Mouse (Mus musculus) midbrain, embryonic 12.5 days (tissue): ENCODE measurements around the gene Scamp4. TPM values are rescaled to one million over a fixed set of nuclear protein-coding genes. Genes with fewer than 3 reads are reported as not detected.
A peak's percentile ranks its signal among the peaks of the same experiment; 100 is the strongest.

ENCODE experiments used
- ATAC-seq: fragments of 200-750 bp; cut with Nextera tagmentation; 2 replicates; pipeline ENCODE4 v1.8.0; 2017; ENCODE audit warnings: low read depth, moderate TSS enrichment, moderate library complexity; ENCODE audit not compliant: low FRiP score
- H3K27ac ChIP-seq: fragments of 300-500 bp; sonication (generic); replicated peaks from 2 replicates; pipeline ENCODE4 v1.5.1; 2016; ENCODE audit warnings: mild to moderate bottlenecking
- H3K27me3 ChIP-seq: fragments of 300-500 bp; sonication (generic); 2 replicates; pipeline ENCODE4 v1.6.1; 2016; ENCODE audit warnings: mild to moderate bottlenecking
- H3K36me3 ChIP-seq: fragments of 300-500 bp; sonication (generic); 2 replicates; pipeline ENCODE4 v1.6.1; 2016
- H3K4me1 ChIP-seq: fragments of 300-500 bp; sonication (generic); 2 replicates; pipeline ENCODE4 v1.6.1; 2016
- H3K4me2 ChIP-seq: fragments of 300-500 bp; sonication (generic); replicated peaks from 2 replicates; pipeline ENCODE4 v1.6.1; 2016; ENCODE audit warnings: mild to moderate bottlenecking, moderate library complexity
- H3K4me3 ChIP-seq: fragments of 300-500 bp; sonication (generic); 2 replicates; pipeline ENCODE4 v1.5.1; 2016; ENCODE audit warnings: mild to moderate bottlenecking
- H3K9ac ChIP-seq: fragments of 300-500 bp; sonication (generic); replicated peaks from 2 replicates; pipeline ENCODE4 v1.6.1; 2016; ENCODE audit warnings: mild to moderate bottlenecking, moderate library complexity
- H3K9me3 ChIP-seq: fragments of 300-500 bp; sonication (generic); 2 replicates; pipeline ENCODE4 v1.6.1; 2016; ENCODE audit warnings: mild to moderate bottlenecking
- WGBS: fragments of 180-500 bp; shearing (Covaris S2); methylation state at CpG from one replicate; pipeline ENCODE4 v1.1.7; 2016; 5-methylcytosine and 5-hydroxymethylcytosine counted together
- polyA plus RNA-seq: library from polyadenylated mRNA; unstranded; fragments of >200 nt; fragmentation: Nextera tagmentation; extraction: Ambion mirVana; gene quantifications from 2 replicates; pipeline ENCODE4 v1.2.1, GENCODE M21; 2016

Gene Scamp4
- polyA plus RNA-seq, 1 experiment from 2014 or later = 68.4 TPM

- H3K27ac ChIP-seq = no peak overlapping the region
- H3K4me2 ChIP-seq = no peak overlapping the region
- H3K9me3 ChIP-seq = no peaks in the 10 kb centered on the region
- 36% methylated on average over 8 of the region's 8 CpGs for WGBS
- ATAC-seq = no peak
- no peak overlapping the region for H3K9ac ChIP-seq
- H3K36me3 ChIP-seq = peaks cover 13% of the 10 kb centered on the region
- no peak overlapping the region for H3K4me3 ChIP-seq
- peaks cover 22% of the 10 kb centered on the region for H3K4me1 ChIP-seq
- H3K27me3 ChIP-seq = no peaks in the 10 kb centered on the region
Measured at GRCm38 (mm10) chr10:80619465-80620244, 17.0 kb downstream of the Scamp4 start.

GRCm38 (mm10) chr10:80620365-80620764 is 17.7 kb downstream of the Scamp4 start:
- Histone ChIP-seq H3K4me2 (no peak overlapping the region), H3K27ac (no peak overlapping the region), H3K27me3 (no peaks in the 10 kb centered on the region), H3K9ac (no peak overlapping the region), H3K9me3 (no peaks in the 10 kb centered on the region), H3K4me3 (no peak overlapping the region), H3K4me1 (peaks cover 25% of the 10 kb centered on the region), H3K36me3 (peaks cover 6% of the 10 kb centered on the region; the same call in 1 of the 2 replicates)
- ATAC-seq = no peak
- WGBS = 85% methylated on average over 9 of the region's 9 CpGs

GRCm38 (mm10) chr10:80620796-80621689 is 18.4 kb downstream of the Scamp4 start:
- peak overlapping the region; percentile 60 for H3K4me2 ChIP-seq
- H3K9ac ChIP-seq = peak overlapping the region; percentile 43
- H3K36me3 ChIP-seq = no peaks in the 10 kb centered on the region
- ATAC-seq = no peak
- H3K27me3 ChIP-seq = no peaks in the 10 kb centered on the region
- H3K27ac ChIP-seq = peak overlapping the region; percentile 94
- peaks cover 25% of the 10 kb centered on the region for H3K4me1 ChIP-seq
- H3K9me3 ChIP-seq = no peaks in the 10 kb centered on the region
- WGBS = 59% methylated on average over 16 of the region's 16 CpGs
- peak overlapping the region; percentile 95 for H3K4me3 ChIP-seq

- Histone ChIP-seq H3K4me1 (peaks cover 25% of the 10 kb centered on the region), H3K27me3 (no peaks in the 10 kb centered on the region), H3K9ac (peak overlapping the region; percentile 43), H3K36me3 (no peaks in the 10 kb centered on the region), H3K4me3 (peak overlapping the region; percentile 95), H3K4me2 (peak overlapping the region; percentile 60), H3K9me3 (no peaks in the 10 kb centered on the region), H3K27ac (peak overlapping the region; percentile 94)
- ATAC-seq = no peak
- WGBS = 4% methylated on average over 9 of the region's 9 CpGs
Measured at GRCm38 (mm10) chr10:80621690-80621939, 18.9 kb downstream of the Scamp4 start.

- Histone ChIP-seq H3K4me3 (peak overlapping the region; percentile 95), H3K4me2 (peak overlapping the region; percentile 98), H3K4me1 (peaks cover 25% of the 10 kb centered on the region), H3K36me3 (no peaks in the 10 kb centered on the region), H3K9ac (peak overlapping the region; percentile 86), H3K27me3 (no peaks in the 10 kb centered on the region), H3K27ac (peak overlapping the region; percentile 94), H3K9me3 (no peaks in the 10 kb centered on the region)
- peak; percentile 96 for ATAC-seq
- WGBS = under 1% methylated on average over 64 of the region's 64 CpGs
Measured at GRCm38 (mm10) chr10:80621940-80622660, 19.4 kb downstream of the Scamp4 start.

GRCm38 (mm10) chr10:80622661-80623456 is 20.2 kb downstream of the Scamp4 start, which contains the start of gene Csnk1g2:
Csnk1g2 (plus strand) TSS chr10:80622838.
- H3K27me3 ChIP-seq = no peaks in the 10 kb centered on the region
- no peaks in the 10 kb centered on the region for H3K9me3 ChIP-seq
- H3K4me3 ChIP-seq = peak within 1 kb of the TSS; percentile 95
- H3K36me3 ChIP-seq = no peaks in the 10 kb centered on the region
- ATAC-seq = no peak; the same call in 1 of the 2 replicates
- H3K4me1 ChIP-seq = peaks cover 31% of the 10 kb centered on the region
- peak within 1 kb of the TSS; percentile 86 for H3K9ac ChIP-seq
- under 1% methylated on average over 77 of the region's 85 CpGs for WGBS
- H3K27ac ChIP-seq = peak within 1 kb of the TSS; percentile 94
- H3K4me2 ChIP-seq = peak within 1 kb of the TSS; percentile 98

- peak overlapping the region; percentile 98 for H3K4me2 ChIP-seq
- no peaks in the 10 kb centered on the region for H3K27me3 ChIP-seq
- H3K4me3 ChIP-seq = peak overlapping the region; percentile 95
- peak overlapping the region; percentile 94 for H3K27ac ChIP-seq
- H3K9ac ChIP-seq = peak overlapping the region; percentile 86
- WGBS = 17% methylated on average over 15 of the region's 15 CpGs
- H3K36me3 ChIP-seq = no peaks in the 10 kb centered on the region
- no peaks in the 10 kb centered on the region for H3K9me3 ChIP-seq
- peaks cover 32% of the 10 kb centered on the region for H3K4me1 ChIP-seq
- no peak for ATAC-seq
Measured at GRCm38 (mm10) chr10:80623457-80624191, 21.0 kb downstream of the Scamp4 start.

- Histone ChIP-seq H3K27me3 (no peaks in the 10 kb centered on the region), H3K9me3 (no peaks in the 10 kb centered on the region), H3K36me3 (peaks cover 5% of the 10 kb centered on the region; the same call in 1 of the 2 replicates), H3K27ac (no peak overlapping the region), H3K4me3 (no peak overlapping the region), H3K4me2 (no peak overlapping the region), H3K9ac (no peak overlapping the region), H3K4me1 (peaks cover 39% of the 10 kb centered on the region)
- ATAC-seq = no peak
- WGBS = 94% methylated on average over 4 of the region's 4 CpGs
Measured at GRCm38 (mm10) chr10:80625764-80626163, 23.1 kb downstream of the Scamp4 start.

- H3K36me3 ChIP-seq = peaks cover 5% of the 10 kb centered on the region; the same call in 1 of the 2 replicates
- peaks cover 33% of the 10 kb centered on the region for H3K4me1 ChIP-seq
- H3K4me3 ChIP-seq = no peak overlapping the region
- no peaks in the 10 kb centered on the region for H3K9me3 ChIP-seq
- 71% methylated on average over 2 of the region's 2 CpGs for WGBS
- no peak overlapping the region for H3K4me2 ChIP-seq
- no peaks in the 10 kb centered on the region for H3K27me3 ChIP-seq
- H3K27ac ChIP-seq = no peak overlapping the region
- no peak for ATAC-seq
- no peak overlapping the region for H3K9ac ChIP-seq
Measured at GRCm38 (mm10) chr10:80627685-80628084, 25.0 kb downstream of the Scamp4 start.

GRCm38 (mm10) chr10:80628925-80629324 is 26.3 kb downstream of the Scamp4 start:
- no peak overlapping the region; the same call in 1 of the 2 replicates for H3K9ac ChIP-seq
- no peaks in the 10 kb centered on the region for H3K9me3 ChIP-seq
- peaks cover 6% of the 10 kb centered on the region; the same call in 1 of the 2 replicates for H3K36me3 ChIP-seq
- WGBS = 85% methylated on average over 9 of the region's 9 CpGs
- no peak overlapping the region for H3K4me3 ChIP-seq
- no peak overlapping the region for H3K27ac ChIP-seq
- no peaks in the 10 kb centered on the region for H3K27me3 ChIP-seq
- H3K4me2 ChIP-seq = no peak overlapping the region
- peaks cover 24% of the 10 kb centered on the region for H3K4me1 ChIP-seq
- no peak for ATAC-seq
